Mouse (Mus musculus) myocyte (in vitro differentiated cells): ENCODE measurements around the gene Slc38a10. TPM values are rescaled to one million over a fixed set of nuclear protein-coding genes. Genes with fewer than 3 reads are reported as not detected.
A peak's percentile ranks its signal among the peaks of the same experiment; 100 is the strongest.

ENCODE experiments used
- H3K27me3 ChIP-seq: one replicate; pipeline ENCODE4 v1.6.1; 2011; ENCODE audit not compliant: control insufficient read depth, insufficient read depth, insufficient read length
- H3K36me3 ChIP-seq: one replicate; pipeline ENCODE4 v1.6.1; 2011; ENCODE audit not compliant: control insufficient read depth, insufficient read depth
- H3K4me2 ChIP-seq: one replicate; pipeline ENCODE4 v1.6.1; 2011; ENCODE audit warnings: low read depth, control low read depth
- H3K4me3 ChIP-seq: one replicate; pipeline ENCODE4 v1.5.1; 2011; ENCODE audit warnings: mild to moderate bottlenecking, control low read depth, moderate library complexity
- H3K79me2 ChIP-seq: one replicate; pipeline ENCODE4 v1.6.1; 2011; ENCODE audit not compliant: control insufficient read depth, insufficient read depth
- H3ac ChIP-seq: one replicate; pipeline ENCODE4 v1.6.1; 2011; ENCODE audit not compliant: control insufficient read depth, insufficient read length
- CEBPB ChIP-seq: IDR thresholded peaks from 2 replicates; pipeline ENCODE4 v1.6.1; 2011; ENCODE audit warnings: mild to moderate bottlenecking, moderate library complexity; ENCODE audit not compliant: poor library complexity, insufficient read depth, severe bottlenecking
- E2F4 ChIP-seq: IDR thresholded peaks from one replicate; pipeline ENCODE4 v1.6.1; 2011; ENCODE audit warnings: mild to moderate bottlenecking, control low read depth, moderate library complexity; ENCODE audit not compliant: insufficient read depth
- MAX ChIP-seq: IDR thresholded peaks from one replicate; pipeline ENCODE4 v1.6.1; 2011; ENCODE audit warnings: low read depth, mild to moderate bottlenecking, control low read depth
- MYOD1 ChIP-seq, 3 experiments: IDR thresholded peaks; one replicate each; pipeline ENCODE4 v1.6.1; 2011; ENCODE audit warnings: control low read depth in 2 of 3, low read depth in 2 of 3, mild to moderate bottlenecking in 2 of 3, moderate library complexity in 1 of 3; ENCODE audit not compliant: insufficient read length in 2 of 3, control insufficient read depth in 1 of 3
- MYOG ChIP-seq, 3 experiments: IDR thresholded peaks; one replicate each; pipeline ENCODE4 v1.6.1; 2011; ENCODE audit warnings: control low read depth in 2 of 3, low read depth in 2 of 3, mild to moderate bottlenecking in 2 of 3; ENCODE audit not compliant: insufficient read length in 2 of 3, control insufficient read depth in 1 of 3, insufficient read depth in 1 of 3
- POLR2A ChIP-seq: IDR thresholded peaks from one replicate; pipeline ENCODE4 v1.6.1; 2011; ENCODE audit warnings: low read depth, mild to moderate bottlenecking, control low read depth, moderate library complexity; ENCODE audit not compliant: insufficient read length
- POLR2AphosphoS2 ChIP-seq: IDR thresholded peaks from one replicate; pipeline ENCODE4 v1.6.1; 2011; ENCODE audit warnings: low read depth, control low read depth; ENCODE audit not compliant: insufficient read length
- REST ChIP-seq: IDR thresholded peaks from one replicate; pipeline ENCODE4 v1.6.1; 2011; ENCODE audit warnings: mild to moderate bottlenecking, control low read depth, moderate library complexity; ENCODE audit not compliant: insufficient read depth, insufficient read length
- SRF ChIP-seq: IDR thresholded peaks from one replicate; pipeline ENCODE4 v1.6.1; 2011; ENCODE audit warnings: low read depth; ENCODE audit not compliant: control insufficient read depth, insufficient read length
- TCF12 ChIP-seq: IDR thresholded peaks from one replicate; pipeline ENCODE4 v1.6.1; 2011; ENCODE audit warnings: mild to moderate bottlenecking, control low read depth; ENCODE audit not compliant: poor library complexity, insufficient read depth, severe bottlenecking
- TCF3 ChIP-seq: IDR thresholded peaks from one replicate; pipeline ENCODE4 v1.6.1; 2011; ENCODE audit warnings: low read depth, control low read depth; ENCODE audit not compliant: insufficient read length
- USF1 ChIP-seq: IDR thresholded peaks from one replicate; pipeline ENCODE4 v1.6.1; 2011; ENCODE audit warnings: low read depth, mild to moderate bottlenecking, control low read depth, moderate library complexity
- polyA plus RNA-seq: library from polyadenylated mRNA; unstranded; fragments of >200 nt; fragmentation: generic; extraction: Trizol; gene quantifications from one replicate; pipeline ENCODE4 v1.2.1, GENCODE M21; 2012; ENCODE audit warnings: missing spikeins

Slc38a10 gene
- polyA plus RNA-seq, 1 experiment = 97.9 TPM

GRCm38 (mm10) chr11:120175948-120176347, 24.8 kb upstream of the Slc38a10 start:
- Histone ChIP-seq H3K4me3 (no peak overlapping the region), H3K27me3 (no peaks in the 10 kb centered on the region), H3K79me2 (no peaks in the 10 kb centered on the region), H3K36me3 (no peaks in the 10 kb centered on the region), H3ac (no peak overlapping the region), H3K4me2 (no peak overlapping the region)
- no peak for TF ChIP-seq SRF
- TF ChIP-seq MYOD1 (IDR thresholded peaks at IDR 0.05; ENCODE audit: control insufficient read depth in 1 of 3, insufficient read length in 2 of 3, low read depth in 2 of 3) = peak in 2 of 3 experiments; percentile 2 to 64
- TF ChIP-seq MYOG (IDR thresholded peaks at IDR 0.05; ENCODE audit: control insufficient read depth in 1 of 3, insufficient read depth in 1 of 3, insufficient read length in 2 of 3, low read depth in 2 of 3) = peak in 1 of 3 experiments; percentile 56
- TF ChIP-seq POLR2AphosphoS2 = no peak

DNA sequence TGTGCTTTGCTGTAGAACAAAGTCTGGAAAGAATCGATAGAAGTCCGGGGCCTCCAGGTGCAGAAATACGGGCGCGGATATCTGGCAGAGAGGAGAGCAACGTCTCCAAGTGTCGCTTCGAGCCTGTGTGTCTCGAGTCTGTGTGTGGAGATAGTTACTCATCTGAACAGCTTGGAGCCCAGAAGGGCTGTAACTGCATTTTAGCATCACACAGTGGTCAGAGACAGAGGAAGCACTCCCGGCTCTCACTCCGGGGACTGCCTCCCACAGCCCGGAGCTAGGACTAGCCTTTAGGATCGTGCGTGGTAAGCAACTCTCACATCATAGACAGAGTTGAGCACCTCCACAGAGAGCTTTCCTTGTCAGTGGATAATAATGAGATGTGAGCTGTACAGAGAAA, 22.1 kb upstream of the Slc38a10 start:
- TF ChIP-seq USF1 (no peak), REST (no peak), MYOD1 (IDR thresholded peaks at IDR 0.05; ENCODE audit: control insufficient read depth in 1 of 3, insufficient read length in 2 of 3, low read depth in 2 of 3) (no peak), SRF (no peak), POLR2A (no peak), MAX (no peak), POLR2AphosphoS2 (no peak), MYOG (IDR thresholded peaks at IDR 0.05; ENCODE audit: control insufficient read depth in 1 of 3, insufficient read depth in 1 of 3, insufficient read length in 2 of 3, low read depth in 2 of 3) (no peak), TCF3 (no peak)
- no peaks in the 10 kb centered on the region for H3K36me3 ChIP-seq
- no peaks in the 10 kb centered on the region for H3K27me3 ChIP-seq
- no peaks in the 10 kb centered on the region for H3K79me2 ChIP-seq
- H3ac ChIP-seq = no peak overlapping the region
- no peak overlapping the region for H3K4me2 ChIP-seq
- no peak overlapping the region for H3K4me3 ChIP-seq

DNA sequence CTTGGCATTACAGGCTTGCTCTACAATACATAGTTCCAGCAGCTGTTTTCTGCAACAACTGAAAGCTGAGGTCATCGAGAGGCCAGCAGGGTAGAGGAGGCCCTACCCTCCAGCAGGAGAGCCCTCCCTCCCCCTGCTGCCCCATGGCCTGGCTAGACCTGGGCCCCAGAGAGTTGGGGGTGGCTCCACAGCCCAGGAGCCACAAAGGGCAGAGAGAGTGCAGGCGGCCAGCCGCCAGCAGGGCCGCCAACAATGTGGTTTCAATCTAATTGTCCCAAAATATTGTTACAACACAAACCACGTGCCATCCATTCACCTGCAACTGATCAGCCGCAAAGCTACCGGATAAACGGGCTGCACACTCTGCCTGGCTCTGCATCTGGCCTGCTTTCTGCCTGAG, 20.0 kb upstream of the Slc38a10 start:
- H3K36me3 ChIP-seq = no peaks in the 10 kb centered on the region
- no peaks in the 10 kb centered on the region for H3K79me2 ChIP-seq
- H3ac ChIP-seq = no peak overlapping the region
- TF ChIP-seq E2F4 (no peak), MYOD1 (IDR thresholded peaks at IDR 0.05; ENCODE audit: control insufficient read depth in 1 of 3, insufficient read length in 2 of 3, low read depth in 2 of 3) (peak in 2 of 3 experiments; percentile 9 to 16), MYOG (IDR thresholded peaks at IDR 0.05; ENCODE audit: control insufficient read depth in 1 of 3, insufficient read depth in 1 of 3, insufficient read length in 2 of 3, low read depth in 2 of 3) (peak in 2 of 3 experiments; percentile 12 to 42)
- no peak overlapping the region for H3K4me3 ChIP-seq
- no peak overlapping the region for H3K4me2 ChIP-seq
- H3K27me3 ChIP-seq = no peaks in the 10 kb centered on the region

GRCm38 (mm10) chr11:120169208-120169992, 18.3 kb upstream of the Slc38a10 start:
- Histone ChIP-seq H3K36me3 (no peaks in the 10 kb centered on the region), H3K27me3 (no peaks in the 10 kb centered on the region), H3K4me3 (no peak overlapping the region), H3K79me2 (no peaks in the 10 kb centered on the region), H3ac (no peak overlapping the region), H3K4me2 (no peak overlapping the region)
- no peak for TF ChIP-seq TCF3
- no peak for TF ChIP-seq SRF
- no peak for TF ChIP-seq CEBPB
- no peak for TF ChIP-seq E2F4
- TF ChIP-seq MYOD1 (IDR thresholded peaks at IDR 0.05; ENCODE audit: control insufficient read depth in 1 of 3, insufficient read length in 2 of 3, low read depth in 2 of 3) = no peak
- no peak for TF ChIP-seq MAX
- no peak for TF ChIP-seq TCF12
- no peak for TF ChIP-seq POLR2AphosphoS2
- no peak for TF ChIP-seq POLR2A
- no peak for TF ChIP-seq MYOG (IDR thresholded peaks at IDR 0.05; ENCODE audit: control insufficient read depth in 1 of 3, insufficient read depth in 1 of 3, insufficient read length in 2 of 3, low read depth in 2 of 3)
- TF ChIP-seq REST = no peak
- no peak for TF ChIP-seq USF1

- Histone ChIP-seq H3K79me2 (no peaks in the 10 kb centered on the region), H3K4me3 (no peak overlapping the region), H3K36me3 (no peaks in the 10 kb centered on the region), H3K27me3 (no peaks in the 10 kb centered on the region), H3K4me2 (no peak overlapping the region), H3ac (no peak overlapping the region)
- TF ChIP-seq MAX (no peak), E2F4 (no peak), MYOG (IDR thresholded peaks at IDR 0.05; ENCODE audit: control insufficient read depth in 1 of 3, insufficient read depth in 1 of 3, insufficient read length in 2 of 3, low read depth in 2 of 3) (no peak), POLR2AphosphoS2 (no peak), TCF3 (no peak), USF1 (no peak), POLR2A (no peak), SRF (no peak), REST (no peak), TCF12 (no peak)
These were observed 17.4 kb upstream of the Slc38a10 start for GRCm38 (mm10) chr11:120168516-120168915.
